Mouse (Mus musculus): ENCODE results near the gene Pcif1. TPM values are rescaled to one million over a fixed set of nuclear protein-coding genes. Genes with fewer than 3 reads are reported as not detected.
"Not testable (repeated sequence)": the region's sequence is repeated elsewhere in the genome, so short reads cannot be mapped to it uniquely, and the experiment has no call there.

Pcif1 gene
- polyA plus RNA-seq, 1 experiment: 39.1 TPM

DNA sequence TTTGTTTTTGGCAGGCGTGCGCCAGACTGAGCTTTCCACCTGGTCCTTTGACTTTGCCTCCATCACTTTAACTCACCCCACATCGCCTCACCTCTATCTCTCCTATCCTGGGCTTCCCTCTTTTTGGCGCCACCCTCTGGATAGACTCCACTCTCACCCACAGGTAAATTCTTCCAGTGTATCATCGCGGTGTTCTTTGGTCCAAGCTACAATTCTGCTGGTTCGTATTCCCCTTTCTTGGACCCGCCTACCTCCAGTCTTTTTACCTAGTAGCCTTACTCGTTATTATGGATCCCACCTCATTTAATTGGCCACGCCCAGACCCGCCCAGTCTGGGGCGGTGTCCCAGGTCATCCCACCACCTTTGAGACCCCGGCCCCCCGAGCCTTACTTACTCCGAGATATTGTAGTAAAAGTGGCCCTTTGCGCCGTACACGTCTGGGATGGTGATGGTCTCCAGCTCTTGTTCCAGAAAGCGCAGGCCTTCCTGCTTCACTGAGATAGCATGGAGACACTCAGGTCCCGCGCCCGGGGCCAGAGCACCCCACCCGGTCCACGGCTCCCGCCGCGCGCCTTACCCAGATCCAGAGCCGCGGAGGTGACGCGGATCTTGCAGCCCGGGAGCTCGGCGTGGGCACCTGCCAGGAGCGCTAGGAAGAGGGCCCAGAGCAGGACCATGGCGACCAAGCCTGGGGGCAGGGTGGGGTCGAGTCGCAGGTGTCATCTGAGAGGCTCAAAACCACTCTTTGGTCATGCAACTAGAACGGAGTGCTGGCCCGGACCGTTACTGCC, 22.6 kb upstream of the Pcif1 start:
- Histone ChIP-seq H3K4me3 (ENCODE audit: insufficient read depth, low read length) (peak overlapping the region; percentile 33), H3K4me1 (ENCODE audit: control insufficient read depth, insufficient read depth, low read length) (no peaks in the 10 kb centered on the region; the same call in 1 of the 2 replicates), H3K27ac (ENCODE audit: insufficient read depth, low read length) (no peak overlapping the region)
- TF ChIP-seq POLR2A (IDR thresholded peaks at IDR 0.05; ENCODE audit: extremely low read depth, insufficient read depth, low read length): no peak
- no peak for TF ChIP-seq CTCF (IDR thresholded peaks at IDR 0.05; ENCODE audit: extremely low read depth, insufficient read depth, low read length)

- TF ChIP-seq CTCF (IDR thresholded peaks at IDR 0.05; ENCODE audit: extremely low read depth, insufficient read depth, low read length): no peak
- 0 out of 2 replicates have a peak, but pooled peaks have one; percentile 11 for TF ChIP-seq POLR2A (IDR thresholded peaks at IDR 0.05; ENCODE audit: extremely low read depth, insufficient read depth, low read length)
- Histone ChIP-seq H3K4me3 (ENCODE audit: insufficient read depth, low read length) (peak within 1 kb of the TSS; percentile 33), H3K27ac (ENCODE audit: insufficient read depth, low read length) (peak within 1 kb of the TSS; percentile 48; the same call in 1 of the 2 replicates), H3K4me1 (ENCODE audit: control insufficient read depth, insufficient read depth, low read length) (no peaks in the 10 kb centered on the region; the same call in 1 of the 2 replicates)
These were observed 21.8 kb upstream of the Pcif1 start, which contains the start of gene Pltp for GRCm38 (mm10) chr2:164857101-164857821. Gene Pltp (minus strand): TSS chr2:164857711.

DNA sequence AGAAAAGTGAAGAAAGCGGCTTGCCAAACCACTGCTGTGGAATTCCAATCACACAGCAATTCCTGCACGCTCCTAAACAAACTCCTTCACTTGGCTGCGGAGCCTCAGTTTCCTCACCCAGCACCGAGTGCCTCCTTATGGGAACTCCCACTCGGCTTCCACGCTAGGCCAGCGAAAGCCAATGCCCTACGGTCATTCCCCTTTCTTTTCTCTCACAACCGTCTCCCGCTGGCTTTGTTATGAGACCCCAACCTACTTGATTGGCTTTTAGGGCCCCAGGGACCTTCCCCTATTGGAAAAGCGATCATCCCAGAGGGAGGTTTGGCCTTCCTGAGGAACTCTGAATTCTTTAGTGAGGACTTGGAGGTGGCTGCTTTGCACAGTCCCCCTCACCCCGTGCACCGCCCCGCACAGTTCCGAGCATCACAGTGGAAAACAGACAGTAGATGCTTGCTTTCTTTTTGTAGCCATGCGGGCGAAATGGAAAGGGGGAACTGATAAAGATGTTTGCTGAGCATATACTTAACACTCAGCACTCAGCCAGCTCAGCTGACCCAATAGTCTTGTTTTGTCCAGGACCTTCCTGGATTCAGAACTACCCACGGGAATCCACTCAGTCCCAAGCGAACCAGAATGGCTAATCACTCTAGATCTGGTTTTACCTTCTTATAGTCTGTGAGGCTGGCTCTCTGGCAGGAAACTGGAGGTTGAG, 21.1 kb upstream of the Pcif1 start:
- H3K4me3 ChIP-seq (ENCODE audit: insufficient read depth, low read length): peak overlapping the region; percentile 33
- peak overlapping the region; percentile 48; the same call in 1 of the 2 replicates for H3K27ac ChIP-seq (ENCODE audit: insufficient read depth, low read length)
- TF ChIP-seq POLR2A (IDR thresholded peaks at IDR 0.05; ENCODE audit: extremely low read depth, insufficient read depth, low read length): no peak
- no peak for TF ChIP-seq CTCF (IDR thresholded peaks at IDR 0.05; ENCODE audit: extremely low read depth, insufficient read depth, low read length)

DNA sequence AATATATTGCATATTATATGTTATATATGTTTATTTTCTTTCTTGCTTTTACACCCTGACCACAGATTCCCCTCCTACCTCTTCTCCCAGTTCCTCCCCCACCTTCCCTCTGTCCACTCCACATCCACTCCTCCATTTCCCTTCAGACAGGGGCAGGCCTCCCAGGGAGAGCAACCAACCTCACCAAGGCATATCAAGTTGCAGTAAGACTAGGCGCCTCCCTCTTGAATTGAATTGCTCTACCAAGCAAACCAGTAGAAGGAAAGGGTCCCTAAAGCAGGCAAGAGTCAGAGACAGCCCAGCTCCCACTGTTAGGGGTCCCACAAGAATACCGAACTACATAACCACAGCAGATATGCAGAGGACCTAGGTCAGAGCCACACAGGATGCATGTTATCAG, 19.9 kb upstream of the Pcif1 start:
- Histone ChIP-seq H3K4me1 (ENCODE audit: control insufficient read depth, insufficient read depth, low read length) (no peaks in the 10 kb centered on the region; the same call in 1 of the 2 replicates), H3K27ac (ENCODE audit: insufficient read depth, low read length) (no peak overlapping the region), H3K4me3 (ENCODE audit: insufficient read depth, low read length) (no peak overlapping the region)
- no peak for TF ChIP-seq CTCF (IDR thresholded peaks at IDR 0.05; ENCODE audit: extremely low read depth, insufficient read depth, low read length)
- no peak for TF ChIP-seq POLR2A (IDR thresholded peaks at IDR 0.05; ENCODE audit: extremely low read depth, insufficient read depth, low read length)

More for the DNA sequence above, 21.1 kb upstream of the Pcif1 start:
- no peaks in the 10 kb centered on the region; the same call in 1 of the 2 replicates for H3K4me1 ChIP-seq (ENCODE audit: control insufficient read depth, insufficient read depth, low read length)

- H3K4me3 ChIP-seq (ENCODE audit: insufficient read depth, low read length): no peak overlapping the region
- H3K27ac ChIP-seq (ENCODE audit: insufficient read depth, low read length): no peak overlapping the region
- H3K4me1 ChIP-seq (ENCODE audit: control insufficient read depth, insufficient read depth, low read length): no peaks in the 10 kb centered on the region; the same call in 1 of the 2 replicates
- TF ChIP-seq POLR2A (IDR thresholded peaks at IDR 0.05; ENCODE audit: extremely low read depth, insufficient read depth, low read length): no peak
- TF ChIP-seq CTCF (IDR thresholded peaks at IDR 0.05; ENCODE audit: extremely low read depth, insufficient read depth, low read length): no peak
These were observed 19.3 kb upstream of the Pcif1 start for GRCm38 (mm10) chr2:164859640-164860432.

- Histone ChIP-seq H3K4me1 (ENCODE audit: control insufficient read depth, insufficient read depth, low read length) (no peaks in the 10 kb centered on the region; the same call in 1 of the 2 replicates), H3K27ac (ENCODE audit: insufficient read depth, low read length) (no peak overlapping the region), H3K4me3 (ENCODE audit: insufficient read depth, low read length) (no peak overlapping the region)
- no peak for TF ChIP-seq POLR2A (IDR thresholded peaks at IDR 0.05; ENCODE audit: extremely low read depth, insufficient read depth, low read length)
- TF ChIP-seq CTCF (IDR thresholded peaks at IDR 0.05; ENCODE audit: extremely low read depth, insufficient read depth, low read length): no peak
These were observed 18.0 kb upstream of the Pcif1 start for GRCm38 (mm10) chr2:164861094-164861493.

DNA sequence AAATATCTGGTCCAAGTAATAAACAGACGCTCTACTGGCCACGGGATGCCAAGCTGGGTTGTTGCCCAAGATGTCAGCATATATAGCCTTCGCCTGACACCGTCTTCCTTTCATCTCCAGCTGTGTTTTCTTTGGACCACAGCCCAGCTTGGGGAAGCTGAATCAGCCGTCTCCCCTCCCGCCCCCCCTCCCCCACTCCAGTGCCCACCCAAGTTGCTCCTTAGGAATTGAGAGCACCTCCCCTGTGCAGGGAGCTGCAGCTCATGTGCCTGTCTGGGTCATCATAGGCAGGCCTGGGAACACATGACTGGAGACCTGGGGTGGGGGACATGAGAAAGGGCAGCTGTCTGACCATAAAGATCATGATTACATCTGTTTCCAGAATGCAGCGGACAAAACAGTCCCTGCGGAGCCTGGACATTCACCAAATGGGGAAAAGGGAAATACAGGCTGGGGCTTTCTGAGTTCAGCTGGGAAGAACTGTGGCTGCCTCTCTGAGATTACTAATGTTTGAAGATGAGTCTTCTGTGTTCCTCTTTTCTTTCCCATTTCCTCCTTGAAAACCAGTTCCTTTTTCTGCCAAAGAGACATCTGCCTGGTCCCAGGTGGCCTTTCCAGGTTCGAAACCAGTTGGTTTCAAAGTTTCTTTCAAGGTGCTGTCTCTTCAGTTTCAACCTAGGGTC, 16.8 kb upstream of the Pcif1 start:
- Histone ChIP-seq H3K4me1 (ENCODE audit: control insufficient read depth, insufficient read depth, low read length) (peaks cover 2% of the 10 kb centered on the region; the same call in 1 of the 2 replicates), H3K4me3 (ENCODE audit: insufficient read depth, low read length) (no peak overlapping the region), H3K27ac (ENCODE audit: insufficient read depth, low read length) (no peak overlapping the region)
- no peak for TF ChIP-seq CTCF (IDR thresholded peaks at IDR 0.05; ENCODE audit: extremely low read depth, insufficient read depth, low read length)
- TF ChIP-seq POLR2A (IDR thresholded peaks at IDR 0.05; ENCODE audit: extremely low read depth, insufficient read depth, low read length): no peak

GRCm38 (mm10) chr2:164863411-164863810, 15.7 kb upstream of the Pcif1 start:
- H3K4me1 ChIP-seq (ENCODE audit: control insufficient read depth, insufficient read depth, low read length); H3K4me3 ChIP-seq (ENCODE audit: insufficient read depth, low read length); H3K27ac ChIP-seq (ENCODE audit: insufficient read depth, low read length): not testable (repeated sequence)

Data from cortical plate, adult 2 months (tissue).